ENCODE assay signal across 14 mouse cellular contexts in genomic region chr14:121626741-121627140, GRCm38 (mm10).
"Had no signal": no experiment of that assay in that cellular context is flagged by ENCODE, and none has a peak within 500 bp of the region (broad histone marks: within the 10 kb centered on the region; RNA-seq: fewer than 3 reads in every experiment).

No protein-coding gene starts in this region.

- H3K27me3 ChIP-seq: limb, embryonic 15.5 days; liver, embryonic 12.5 days; midbrain, embryonic 15.5 days; neural tube, embryonic 12.5 days; stomach, embryonic 15.5 days had no signal

- H3K4me3 ChIP-seq: left cerebral cortex, adult 2 months; limb, embryonic 15.5 days; liver, embryonic 12.5 days; midbrain, embryonic 10.5 days; midbrain, embryonic 15.5 days; neural tube, embryonic 12.5 days; stomach, embryonic 15.5 days had no signal

- H3K9me3 ChIP-seq: limb, embryonic 15.5 days; liver, embryonic 12.5 days; midbrain, embryonic 10.5 days; midbrain, embryonic 15.5 days; neural tube, embryonic 12.5 days; stomach, embryonic 15.5 days had no signal

- ATAC-seq: liver, embryonic 12.5 days; midbrain, embryonic 15.5 days had no signal

- H3K27ac ChIP-seq: left cerebral cortex, adult 2 months; limb, embryonic 15.5 days; liver, embryonic 12.5 days; midbrain, embryonic 10.5 days; midbrain, embryonic 15.5 days; neural tube, embryonic 12.5 days; stomach, embryonic 15.5 days had no signal

- H3K4me1 ChIP-seq: liver, embryonic 12.5 days; midbrain, embryonic 10.5 days; midbrain, embryonic 15.5 days; neural tube, embryonic 12.5 days; stomach, embryonic 15.5 days had no signal

- H3K4me2 ChIP-seq: limb, embryonic 15.5 days; liver, embryonic 12.5 days; lung, embryonic 14.5 days; midbrain, embryonic 15.5 days; neural tube, embryonic 12.5 days; stomach, embryonic 15.5 days had no signal

- H3K36me3 ChIP-seq: liver, embryonic 12.5 days; midbrain, embryonic 10.5 days; neural tube, embryonic 12.5 days had no signal

- H3K9ac ChIP-seq: limb, embryonic 15.5 days; liver, embryonic 12.5 days; lung, embryonic 14.5 days; midbrain, embryonic 15.5 days; neural tube, embryonic 12.5 days; stomach, embryonic 15.5 days had no signal

- DNase-seq: kidney, postnatal 10 days; kidney, postnatal 4 days; lung, embryonic 14.5 days; lung, postnatal 10 days; lung, postnatal 4 days; spleen, adult 18-20 months; thymus, postnatal 4 days had no signal
